Mouse (Mus musculus): ENCODE measurements around the gene Lats2.

Gene Lats2

GRCm38 (mm10) chr14:57758237-57758636, at the start of gene Lats2:
Lats2 (minus strand) TSS chr14:57758388.
- no peak for DNase-seq

- no peak for DNase-seq
These were observed 45.5 kb upstream of the Lats2 start for GRCm38 (mm10) chr14:57803731-57804130.

- DNase-seq, result peak; percentile 99
These were observed 40.1 kb upstream of the Lats2 start, which contains the start of gene Sap18 for GRCm38 (mm10) chr14:57797991-57798931. Sap18 (plus strand) TSS chr14:57798180.

- DNase-seq, result peak; percentile 22
These were observed 39.4 kb upstream of the Lats2 start for GRCm38 (mm10) chr14:57797551-57797950.

GRCm38 (mm10) chr14:57791171-57791570, 33.0 kb upstream of the Lats2 start:
- DNase-seq, result no peak

GRCm38 (mm10) chr14:57789759-57790158, 31.6 kb upstream of the Lats2 start:
- no peak for DNase-seq

- DNase-seq, result no peak
These were observed 31.1 kb upstream of the Lats2 start for GRCm38 (mm10) chr14:57789311-57789710.

- no peak for DNase-seq
These were observed 29.2 kb upstream of the Lats2 start for GRCm38 (mm10) chr14:57787406-57787805.

GRCm38 (mm10) chr14:57772157-57772815, 14.1 kb upstream of the Lats2 start:
- DNase-seq, result no peak

- no peak for DNase-seq
These were observed 10.9 kb upstream of the Lats2 start for GRCm38 (mm10) chr14:57769102-57769501.

GRCm38 (mm10) chr14:57760447-57761412, 2.5 kb upstream of the Lats2 start:
- no peak for DNase-seq

- DNase-seq, result no peak
These were observed 2.1 kb downstream of the Lats2 start for GRCm38 (mm10) chr14:57756094-57756493.

GRCm38 (mm10) chr14:57755661-57756060, 2.5 kb downstream of the Lats2 start:
- DNase-seq, result peak; percentile 30

- DNase-seq, result peak; percentile 72
These were observed 4.7 kb downstream of the Lats2 start for GRCm38 (mm10) chr14:57753351-57753992.

GRCm38 (mm10) chr14:57751006-57751405, 7.2 kb downstream of the Lats2 start:
- DNase-seq, result peak; percentile 56

GRCm38 (mm10) chr14:57749501-57749900, 8.7 kb downstream of the Lats2 start:
- no peak for DNase-seq

- DNase-seq, result peak; percentile 89
These were observed 12.0 kb downstream of the Lats2 start, which contains the start of gene Gm49361 for GRCm38 (mm10) chr14:57746001-57746771. Gm49361 (minus strand) TSS chr14:57746103.

GRCm38 (mm10) chr14:57745291-57745969, 12.8 kb downstream of the Lats2 start:
- DNase-seq, result peak; percentile 52

- DNase-seq, result no peak
These were observed 13.6 kb downstream of the Lats2 start for GRCm38 (mm10) chr14:57744547-57744946.

- no peak for DNase-seq
These were observed 17.5 kb downstream of the Lats2 start for GRCm38 (mm10) chr14:57740651-57741050.

- DNase-seq, result no peak
These were observed 21.1 kb downstream of the Lats2 start for GRCm38 (mm10) chr14:57737089-57737488.

All from liver (tissue).